Mouse (Mus musculus): ENCODE measurements around the gene Capza1. TPM values are rescaled to one million over a fixed set of nuclear protein-coding genes. Genes with fewer than 3 reads are reported as not detected.
A peak's percentile ranks its signal among the peaks of the same experiment; 100 is the strongest.
"Not testable (repeated sequence)": the region's sequence is repeated elsewhere in the genome, so short reads cannot be mapped to it uniquely, and the experiment has no call there.

Capza1 gene
- polyA plus RNA-seq (2015; fragmentation: Nextera tagmentation; extraction: Ambion mirVana) = 200 TPM in 2 replicates

DNA sequence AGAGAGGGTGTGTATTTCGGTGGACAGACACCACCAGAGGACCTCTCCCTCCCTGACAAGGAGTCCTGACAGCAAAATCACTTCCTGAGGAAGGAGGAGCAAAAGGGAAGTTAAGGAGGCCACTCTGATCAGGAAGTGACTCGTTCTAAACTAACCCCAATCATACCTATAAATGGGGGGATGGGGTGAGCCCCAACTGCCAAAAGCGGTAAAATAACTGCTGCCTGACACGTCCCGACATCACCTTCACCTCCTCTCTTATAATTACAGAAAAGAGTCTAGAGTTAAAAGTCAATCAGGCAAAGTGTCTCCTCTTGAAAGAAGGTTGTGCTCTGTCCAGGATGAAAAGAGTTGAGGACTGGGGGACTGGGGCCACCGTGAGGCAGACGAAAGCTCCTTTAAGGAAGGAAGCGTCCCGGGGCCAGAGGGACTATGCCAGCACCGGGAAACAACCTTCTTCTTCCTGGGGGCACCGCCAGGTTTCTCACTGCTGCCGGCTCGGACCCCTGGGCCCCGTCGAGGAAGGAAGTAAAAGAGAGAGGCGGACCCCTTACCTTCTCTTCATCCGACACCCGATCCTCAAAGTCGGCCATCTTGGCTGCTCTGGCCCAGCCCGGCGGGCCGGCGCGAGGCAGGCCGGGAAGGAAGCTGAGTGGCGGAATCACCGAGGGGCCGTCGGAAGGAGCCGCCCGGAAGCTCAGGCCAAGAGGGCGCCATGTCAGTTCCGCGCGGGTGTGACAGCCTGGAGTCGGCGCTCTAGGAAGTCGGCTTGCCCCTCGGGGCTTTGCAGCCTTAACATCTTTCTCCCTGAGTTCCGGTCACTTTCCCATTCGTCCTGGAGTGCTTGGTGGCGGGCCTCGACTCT, at the start of gene Capza1, which contains the start of gene St7l:
Capza1 (minus strand) TSS at position 720 of the 865 bp plus-strand sequence.
St7l (plus strand) TSS at position 220 of the 865 bp plus-strand sequence.
- peak; percentile 96 for ATAC-seq
- under 1% methylated on average over 43 of the region's 43 CpGs for WGBS
- Histone ChIP-seq H3K9ac (ENCODE audit: low read depth, low read length) (peak within 1 kb of the TSS; percentile 99), H3K36me3 (ENCODE audit: control insufficient read depth, insufficient read depth, low read length) (no peaks in the 10 kb centered on the region), H3K4me2 (ENCODE audit: low read depth, low read length) (peak within 1 kb of the TSS; percentile 73), H3K4me1 (ENCODE audit: control insufficient read depth, insufficient read depth, low read length) (peaks cover 12% of the 10 kb centered on the region), H3K27ac (ENCODE audit: low read length) (peak within 1 kb of the TSS; percentile 99), H3K27me3 (replicated peaks; ENCODE audit: control insufficient read depth, insufficient read depth, low read length) (no peaks in the 10 kb centered on the region), H3K4me3 (ENCODE audit: low read length) (peak within 1 kb of the TSS; percentile 100), H3K9me3 (ENCODE audit: control insufficient read depth, low read length) (no peaks in the 10 kb centered on the region)

- Histone ChIP-seq H3K27ac (ENCODE audit: low read length) (no peak overlapping the region), H3K27me3 (replicated peaks; ENCODE audit: control insufficient read depth, insufficient read depth, low read length) (no peaks in the 10 kb centered on the region), H3K4me2 (ENCODE audit: low read depth, low read length) (no peak overlapping the region), H3K36me3 (ENCODE audit: control insufficient read depth, insufficient read depth, low read length) (peaks cover 2% of the 10 kb centered on the region; the same call in 1 of the 2 replicates), H3K9ac (ENCODE audit: low read depth, low read length) (no peak overlapping the region), H3K9me3 (ENCODE audit: control insufficient read depth, low read length) (no peaks in the 10 kb centered on the region), H3K4me1 (ENCODE audit: control insufficient read depth, insufficient read depth, low read length) (no peaks in the 10 kb centered on the region), H3K4me3 (ENCODE audit: low read length) (no peak overlapping the region)
- 91% methylated on average over 6 of the region's 6 CpGs for WGBS
- ATAC-seq = no peak
Measured at GRCm38 (mm10) chr3:104909195-104909594, 44.9 kb upstream of the Capza1 start.

DNA sequence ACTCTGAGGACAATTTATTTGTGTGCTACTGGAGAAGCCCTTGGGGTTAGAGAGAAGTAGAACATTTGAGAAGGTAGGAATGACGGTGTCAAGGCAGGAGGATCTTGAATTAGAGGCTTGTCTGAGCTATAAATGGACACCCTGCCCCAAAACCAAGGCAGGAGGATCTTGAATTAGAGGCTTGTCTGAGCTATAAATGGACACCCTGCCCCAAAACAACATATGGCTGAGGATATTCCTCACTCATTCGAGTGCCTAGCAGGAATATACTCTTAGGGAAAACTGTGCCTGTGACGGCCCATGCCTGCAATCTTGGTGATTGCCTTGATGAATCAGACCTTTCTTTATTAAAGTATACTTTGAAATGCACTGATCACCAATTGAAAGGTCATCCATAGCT, 41.7 kb upstream of the Capza1 start:
- no peak overlapping the region for H3K9ac ChIP-seq (ENCODE audit: low read depth, low read length)
- H3K36me3 ChIP-seq (ENCODE audit: control insufficient read depth, insufficient read depth, low read length) = peaks cover 2% of the 10 kb centered on the region; the same call in 1 of the 2 replicates
- no peaks in the 10 kb centered on the region for H3K27me3 ChIP-seq (replicated peaks; ENCODE audit: control insufficient read depth, insufficient read depth, low read length)
- no peaks in the 10 kb centered on the region for H3K4me1 ChIP-seq (ENCODE audit: control insufficient read depth, insufficient read depth, low read length)
- no peak for ATAC-seq
- H3K4me3 ChIP-seq (ENCODE audit: low read length) = no peak overlapping the region
- H3K4me2 ChIP-seq (ENCODE audit: low read depth, low read length) = no peak overlapping the region
- WGBS = 92% methylated on average over 3 of the region's 3 CpGs
- H3K9me3 ChIP-seq (ENCODE audit: control insufficient read depth, low read length) = no peaks in the 10 kb centered on the region
- H3K27ac ChIP-seq (ENCODE audit: low read length) = no peak overlapping the region

GRCm38 (mm10) chr3:104905389-104905788, 41.1 kb upstream of the Capza1 start:
- Histone ChIP-seq H3K36me3 (ENCODE audit: control insufficient read depth, insufficient read depth, low read length) (no peaks in the 10 kb centered on the region; the same call in 1 of the 2 replicates), H3K9me3 (ENCODE audit: control insufficient read depth, low read length) (no peaks in the 10 kb centered on the region), H3K4me2 (ENCODE audit: low read depth, low read length) (no peak overlapping the region), H3K4me1 (ENCODE audit: control insufficient read depth, insufficient read depth, low read length) (no peaks in the 10 kb centered on the region), H3K9ac (ENCODE audit: low read depth, low read length) (no peak overlapping the region), H3K27ac (ENCODE audit: low read length) (no peak overlapping the region), H3K4me3 (ENCODE audit: low read length) (no peak overlapping the region), H3K27me3 (replicated peaks; ENCODE audit: control insufficient read depth, insufficient read depth, low read length) (no peaks in the 10 kb centered on the region)
- 94% methylated on average over 4 of the region's 4 CpGs for WGBS
- no peak for ATAC-seq

GRCm38 (mm10) chr3:104901154-104901553, 36.8 kb upstream of the Capza1 start:
- H3K27ac ChIP-seq (ENCODE audit: low read length) = no peak overlapping the region
- no peaks in the 10 kb centered on the region for H3K36me3 ChIP-seq (ENCODE audit: control insufficient read depth, insufficient read depth, low read length)
- no peaks in the 10 kb centered on the region for H3K4me1 ChIP-seq (ENCODE audit: control insufficient read depth, insufficient read depth, low read length)
- no peak for ATAC-seq
- H3K4me2 ChIP-seq (ENCODE audit: low read depth, low read length) = no peak overlapping the region
- H3K27me3 ChIP-seq (replicated peaks; ENCODE audit: control insufficient read depth, insufficient read depth, low read length) = no peaks in the 10 kb centered on the region
- no peak overlapping the region for H3K4me3 ChIP-seq (ENCODE audit: low read length)
- no peak overlapping the region for H3K9ac ChIP-seq (ENCODE audit: low read depth, low read length)
- no peaks in the 10 kb centered on the region for H3K9me3 ChIP-seq (ENCODE audit: control insufficient read depth, low read length)
- 94% methylated on average over 4 of the region's 4 CpGs for WGBS

DNA sequence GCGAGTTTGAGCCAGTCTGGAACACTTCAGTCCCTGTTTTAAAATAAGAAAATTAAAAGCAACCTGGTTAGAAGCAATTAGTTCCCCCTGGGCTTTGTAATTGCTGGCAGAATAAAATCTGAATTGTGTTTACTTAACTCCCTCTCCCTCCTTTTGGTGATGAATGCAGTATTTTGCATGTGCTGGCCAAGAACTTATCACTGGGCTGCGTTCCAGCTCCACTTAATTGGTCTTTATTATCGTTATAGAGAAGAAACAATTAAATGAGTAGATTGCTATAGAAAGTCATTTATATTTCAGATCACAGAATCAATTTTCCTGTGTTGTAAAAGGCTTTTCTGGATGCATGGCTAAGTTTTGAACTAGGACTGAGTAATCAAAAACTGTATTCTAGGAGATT, 31.8 kb upstream of the Capza1 start:
- WGBS = 77% methylated on average over 3 of the region's 3 CpGs
- Histone ChIP-seq H3K9ac (ENCODE audit: low read depth, low read length) (no peak overlapping the region), H3K27ac (ENCODE audit: low read length) (no peak overlapping the region), H3K4me2 (ENCODE audit: low read depth, low read length) (no peak overlapping the region), H3K36me3 (ENCODE audit: control insufficient read depth, insufficient read depth, low read length) (no peaks in the 10 kb centered on the region), H3K4me1 (ENCODE audit: control insufficient read depth, insufficient read depth, low read length) (no peaks in the 10 kb centered on the region), H3K27me3 (replicated peaks; ENCODE audit: control insufficient read depth, insufficient read depth, low read length) (no peaks in the 10 kb centered on the region), H3K4me3 (ENCODE audit: low read length) (no peak overlapping the region), H3K9me3 (ENCODE audit: control insufficient read depth, low read length) (no peaks in the 10 kb centered on the region)
- no peak for ATAC-seq

DNA sequence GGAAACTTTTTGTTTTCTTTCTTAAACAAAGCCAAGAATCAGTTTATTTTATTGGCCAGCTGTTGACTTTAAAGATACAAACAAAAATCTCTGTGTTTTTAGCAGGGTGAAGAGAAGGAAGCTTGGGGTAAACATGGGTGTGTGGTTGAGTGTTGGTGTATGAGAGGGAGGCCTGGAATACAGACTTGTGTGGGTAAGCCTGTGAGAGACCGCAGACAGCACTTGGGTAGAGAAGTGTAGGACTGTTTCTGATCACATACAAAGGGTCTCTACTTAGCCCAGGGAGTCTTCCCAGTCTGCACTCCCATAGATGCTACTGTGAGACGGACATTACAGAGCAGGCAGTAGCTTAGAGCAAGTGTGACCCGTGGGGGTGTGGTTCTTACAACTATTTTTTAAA, 24.3 kb upstream of the Capza1 start:
- Histone ChIP-seq H3K4me2 (ENCODE audit: low read depth, low read length) (no peak overlapping the region), H3K4me3 (ENCODE audit: low read length) (no peak overlapping the region), H3K4me1 (ENCODE audit: control insufficient read depth, insufficient read depth, low read length) (no peaks in the 10 kb centered on the region), H3K36me3 (ENCODE audit: control insufficient read depth, insufficient read depth, low read length) (peaks cover 8% of the 10 kb centered on the region; the same call in 1 of the 2 replicates), H3K9me3 (ENCODE audit: control insufficient read depth, low read length) (no peaks in the 10 kb centered on the region), H3K9ac (ENCODE audit: low read depth, low read length) (no peak overlapping the region), H3K27ac (ENCODE audit: low read length) (no peak overlapping the region), H3K27me3 (replicated peaks; ENCODE audit: control insufficient read depth, insufficient read depth, low read length) (no peaks in the 10 kb centered on the region)
- WGBS = 85% methylated on average over 3 of the region's 3 CpGs
- ATAC-seq = no peak; the same call in 1 of the 2 replicates

- Histone ChIP-seq H3K27ac (ENCODE audit: low read length) (no peak overlapping the region), H3K9ac (ENCODE audit: low read depth, low read length) (no peak overlapping the region), H3K9me3 (ENCODE audit: control insufficient read depth, low read length) (no peaks in the 10 kb centered on the region), H3K27me3 (replicated peaks; ENCODE audit: control insufficient read depth, insufficient read depth, low read length) (no peaks in the 10 kb centered on the region), H3K4me1 (ENCODE audit: control insufficient read depth, insufficient read depth, low read length) (peaks cover 5% of the 10 kb centered on the region; the same call in 1 of the 2 replicates), H3K36me3 (ENCODE audit: control insufficient read depth, insufficient read depth, low read length) (peaks cover 6% of the 10 kb centered on the region; the same call in 1 of the 2 replicates), H3K4me3 (ENCODE audit: low read length) (no peak overlapping the region), H3K4me2 (ENCODE audit: low read depth, low read length) (no peak overlapping the region)
- ATAC-seq = no peak
Measured at GRCm38 (mm10) chr3:104869611-104870010, 5.3 kb upstream of the Capza1 start.

DNA sequence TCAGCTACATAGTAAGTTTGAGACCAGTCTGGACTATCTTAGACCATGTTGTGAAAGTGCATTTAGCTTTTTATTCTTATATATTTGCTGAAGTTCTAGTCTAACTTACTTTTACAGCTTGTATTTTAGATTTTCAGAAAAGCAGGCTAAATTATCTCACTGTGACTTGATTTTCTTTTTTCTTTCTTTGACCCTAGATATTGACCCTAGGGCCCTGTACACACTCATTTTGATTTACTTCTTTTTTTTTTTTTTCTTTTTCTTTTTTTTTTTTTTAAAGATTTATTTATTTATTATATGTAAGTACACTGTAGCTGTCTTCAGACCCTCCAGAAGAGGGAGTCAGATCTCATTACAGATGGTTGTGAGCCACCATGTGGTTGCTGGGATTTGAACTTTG, 2.4 kb upstream of the Capza1 start:
- not testable (repeated sequence) for H3K4me3 ChIP-seq (ENCODE audit: low read length); H3K27me3 ChIP-seq (replicated peaks; ENCODE audit: control insufficient read depth, insufficient read depth, low read length); H3K4me1 ChIP-seq (ENCODE audit: control insufficient read depth, insufficient read depth, low read length); H3K9me3 ChIP-seq (ENCODE audit: control insufficient read depth, low read length); H3K36me3 ChIP-seq (ENCODE audit: control insufficient read depth, insufficient read depth, low read length); H3K9ac ChIP-seq (ENCODE audit: low read depth, low read length); ATAC-seq; H3K27ac ChIP-seq (ENCODE audit: low read length)
- peak overlapping the region; percentile 21; the same call in 1 of the 2 replicates for H3K4me2 ChIP-seq (ENCODE audit: low read depth, low read length)

Data from intestine, embryonic 16.5 days (tissue).